Mouse (Mus musculus): Measurements from ENCODE around the gene Bpgm. TPM values are rescaled to one million over a fixed set of nuclear protein-coding genes. Genes with fewer than 3 reads are reported as not detected.

Gene Bpgm
- not detected in 2 replicates for polyA plus RNA-seq (2012; ENCODE audit: insufficient read depth, insufficient read length, low replicate concordance, missing spikeins)

GRCm38 (mm10) chr6:34475974-34476794 is at the start of gene Bpgm:
Gene Bpgm (plus strand): TSS chr6:34476207.
- under 1% methylated on average over 35 of the region's 35 CpGs for WGBS
- Histone ChIP-seq H3K27ac (ENCODE audit: insufficient read depth, low read depth, low read length) (peak within 1 kb of the TSS; percentile 49), H3K4me3 (ENCODE audit: insufficient read depth, low read depth, low read length) (peak within 1 kb of the TSS; percentile 78), H3K4me1 (ENCODE audit: control insufficient read depth, insufficient read depth, low read length) (peaks cover 6% of the 10 kb centered on the region)
- TF ChIP-seq CTCF (IDR thresholded peaks at IDR 0.05; ENCODE audit: insufficient read depth, low read depth, low read length) (no peak), POLR2A (IDR thresholded peaks at IDR 0.05; ENCODE audit: insufficient read depth, low read depth, low read length) (peak; percentile 90)

GRCm38 (mm10) chr6:34439006-34439405 is 37.0 kb upstream of the Bpgm start:
- Histone ChIP-seq H3K27ac (ENCODE audit: insufficient read depth, low read depth, low read length) (no peak overlapping the region), H3K4me1 (ENCODE audit: control insufficient read depth, insufficient read depth, low read length) (no peaks in the 10 kb centered on the region), H3K4me3 (ENCODE audit: insufficient read depth, low read depth, low read length) (no peak overlapping the region)
- TF ChIP-seq POLR2A (IDR thresholded peaks at IDR 0.05; ENCODE audit: insufficient read depth, low read depth, low read length), result no peak
- no peak for TF ChIP-seq CTCF (IDR thresholded peaks at IDR 0.05; ENCODE audit: insufficient read depth, low read depth, low read length)
- 63% methylated on average over 2 of the region's 2 CpGs for WGBS

- H3K27ac ChIP-seq (ENCODE audit: insufficient read depth, low read depth, low read length), result no peak overlapping the region
- H3K4me1 ChIP-seq (ENCODE audit: control insufficient read depth, insufficient read depth, low read length), result no peaks in the 10 kb centered on the region
- H3K4me3 ChIP-seq (ENCODE audit: insufficient read depth, low read depth, low read length), result no peak overlapping the region
- TF ChIP-seq POLR2A (IDR thresholded peaks at IDR 0.05; ENCODE audit: insufficient read depth, low read depth, low read length) (no peak), CTCF (IDR thresholded peaks at IDR 0.05; ENCODE audit: insufficient read depth, low read depth, low read length) (no peak)
- 68% methylated on average over 9 of the region's 9 CpGs for WGBS
Measured at GRCm38 (mm10) chr6:34441556-34442257, 34.3 kb upstream of the Bpgm start.

- Histone ChIP-seq H3K27ac (ENCODE audit: insufficient read depth, low read depth, low read length) (no peak overlapping the region), H3K4me3 (ENCODE audit: insufficient read depth, low read depth, low read length) (no peak overlapping the region), H3K4me1 (ENCODE audit: control insufficient read depth, insufficient read depth, low read length) (no peaks in the 10 kb centered on the region)
- TF ChIP-seq POLR2A (IDR thresholded peaks at IDR 0.05; ENCODE audit: insufficient read depth, low read depth, low read length) (no peak), CTCF (IDR thresholded peaks at IDR 0.05; ENCODE audit: insufficient read depth, low read depth, low read length) (no peak)
- WGBS, result 90% methylated on average over 2 of the region's 2 CpGs
Measured at GRCm38 (mm10) chr6:34443791-34444190, 32.2 kb upstream of the Bpgm start.

- WGBS, result 5% methylated on average over 2 of the region's 2 CpGs
- Histone ChIP-seq H3K27ac (ENCODE audit: insufficient read depth, low read depth, low read length) (no peak overlapping the region), H3K4me1 (ENCODE audit: control insufficient read depth, insufficient read depth, low read length) (no peaks in the 10 kb centered on the region), H3K4me3 (ENCODE audit: insufficient read depth, low read depth, low read length) (no peak overlapping the region)
- no peak for TF ChIP-seq POLR2A (IDR thresholded peaks at IDR 0.05; ENCODE audit: insufficient read depth, low read depth, low read length)
Measured at GRCm38 (mm10) chr6:34447961-34448360, 28.0 kb upstream of the Bpgm start.

- Histone ChIP-seq H3K27ac (ENCODE audit: insufficient read depth, low read depth, low read length) (no peak overlapping the region), H3K4me3 (ENCODE audit: insufficient read depth, low read depth, low read length) (no peak overlapping the region), H3K4me1 (ENCODE audit: control insufficient read depth, insufficient read depth, low read length) (peaks cover 2% of the 10 kb centered on the region)
- TF ChIP-seq POLR2A (IDR thresholded peaks at IDR 0.05; ENCODE audit: insufficient read depth, low read depth, low read length) (no peak), CTCF (IDR thresholded peaks at IDR 0.05; ENCODE audit: insufficient read depth, low read depth, low read length) (no peak)
- 82% methylated on average over 1 of the region's 1 CpGs for WGBS
Measured at GRCm38 (mm10) chr6:34448696-34449095, 27.3 kb upstream of the Bpgm start.

GRCm38 (mm10) chr6:34452963-34453770 is 22.8 kb upstream of the Bpgm start:
- Histone ChIP-seq H3K4me1 (ENCODE audit: control insufficient read depth, insufficient read depth, low read length) (peaks cover 2% of the 10 kb centered on the region), H3K27ac (ENCODE audit: insufficient read depth, low read depth, low read length) (no peak overlapping the region), H3K4me3 (ENCODE audit: insufficient read depth, low read depth, low read length) (no peak overlapping the region)
- TF ChIP-seq POLR2A (IDR thresholded peaks at IDR 0.05; ENCODE audit: insufficient read depth, low read depth, low read length) (no peak), CTCF (IDR thresholded peaks at IDR 0.05; ENCODE audit: insufficient read depth, low read depth, low read length) (no peak)
- WGBS, result 43% methylated on average over 7 of the region's 7 CpGs

GRCm38 (mm10) chr6:34459456-34459855 is 16.6 kb upstream of the Bpgm start:
- TF ChIP-seq POLR2A (IDR thresholded peaks at IDR 0.05; ENCODE audit: insufficient read depth, low read depth, low read length) (no peak), CTCF (IDR thresholded peaks at IDR 0.05; ENCODE audit: insufficient read depth, low read depth, low read length) (no peak)
- H3K4me1 ChIP-seq (ENCODE audit: control insufficient read depth, insufficient read depth, low read length), result no peaks in the 10 kb centered on the region
- no peak overlapping the region for H3K27ac ChIP-seq (ENCODE audit: insufficient read depth, low read depth, low read length)
- H3K4me3 ChIP-seq (ENCODE audit: insufficient read depth, low read depth, low read length), result no peak overlapping the region
